Mouse (Mus musculus) neutrophil, adult 5-6 weeks (primary cell): Measurements from ENCODE around the gene Lmo7. TPM values are rescaled to one million over a fixed set of nuclear protein-coding genes. Genes with fewer than 3 reads are reported as not detected.

Source experiments
- total RNA-seq: library from RNA; stranded (forward); fragments of 200-1000 nt; gene quantifications from 2 replicates; pipeline ENCODE4 v1.2.3, GENCODE M21; 2017

The Lmo7 gene
- total RNA-seq, 1 experiment from 2014 or later, result 1.0 TPM

Other genes starting within 250 kb of the Lmo7 start
- 3.0 and 3.6 TPM in 2 replicates for gene Tbc1d4, start 120.8 kb upstream of the Lmo7 start, total RNA-seq
- gene Commd6, start 89.3 kb upstream of the Lmo7 start, total RNA-seq, result 24.2 and 26.0 TPM in 2 replicates
- 40.1 and 58.1 TPM in 2 replicates for gene Uchl3, start 76.0 kb upstream of the Lmo7 start, total RNA-seq
- gene Gm9922, start 143 bp upstream of the Lmo7 start, total RNA-seq, result not detected in 2 replicates